Mouse (Mus musculus): ENCODE data around the gene Tead3.

The Tead3 gene

DNA sequence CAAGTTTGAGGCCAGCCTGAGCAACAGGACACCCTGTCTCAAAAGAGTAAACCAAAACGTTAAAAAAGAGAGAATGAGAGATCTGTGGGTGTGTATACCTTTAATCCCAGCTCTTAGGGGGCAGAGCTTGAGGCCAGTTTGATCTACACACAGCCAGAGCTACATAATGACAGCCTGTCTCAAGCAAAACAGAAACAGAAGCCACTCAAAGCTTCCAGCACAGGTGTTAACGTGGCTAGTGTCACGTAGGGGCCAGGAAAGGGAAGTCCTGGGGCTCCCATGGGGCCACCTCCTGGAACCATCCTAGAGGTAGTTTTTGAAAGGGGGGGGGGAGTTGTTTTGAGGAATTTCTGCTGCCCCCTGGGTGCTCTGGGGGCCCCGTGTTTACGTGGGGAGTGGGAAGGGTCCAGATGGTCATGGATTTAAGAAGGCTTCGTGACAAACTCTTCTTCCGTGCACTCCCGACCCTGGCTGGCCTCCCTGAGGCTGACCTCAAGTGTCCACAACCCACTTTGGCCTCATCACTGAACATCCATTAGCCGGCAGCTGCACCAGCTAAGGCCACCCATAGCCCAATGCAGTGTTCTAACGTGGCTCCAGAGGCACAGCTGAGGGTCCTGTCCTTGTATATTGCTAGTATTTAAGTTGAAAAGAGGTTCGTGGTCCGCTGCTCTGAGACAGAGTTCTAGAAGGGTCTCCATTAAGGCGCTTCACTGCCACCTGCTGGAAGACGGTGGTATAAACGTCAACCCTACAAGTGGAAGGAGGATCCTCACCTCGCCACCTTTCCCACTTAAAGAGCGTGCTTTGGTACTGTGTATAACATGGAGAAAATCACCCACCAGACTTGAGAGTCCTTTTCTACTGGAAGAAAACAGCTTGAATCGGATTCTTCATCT, 42.1 kb downstream of the Tead3 start:
- in situ Hi-C loops (cut with MboI, MseI), result loop anchor here (5.0 kb wide), 1 partner anchor 81 kb away; no protein-coding TSS in a partner anchor

DNA sequence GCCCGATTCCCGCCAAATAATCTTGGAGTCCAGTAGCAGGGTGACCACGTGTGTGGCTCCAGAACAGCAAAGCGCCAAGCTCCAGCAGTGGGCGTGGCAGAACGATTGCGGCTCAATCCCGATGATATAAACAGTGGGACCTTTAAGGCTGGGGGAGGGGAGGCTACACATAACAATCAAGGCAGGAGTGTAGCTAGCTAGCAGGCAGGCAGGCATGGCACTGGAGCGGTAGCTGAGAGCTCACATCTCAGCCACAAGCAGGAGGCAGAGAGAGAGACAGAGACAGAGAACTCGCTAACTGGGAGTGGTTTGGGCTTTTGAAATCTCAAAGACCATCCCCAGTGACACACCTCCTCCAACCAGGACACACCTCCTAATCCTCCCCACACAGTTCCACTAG, 45.4 kb downstream of the Tead3 start:
- in situ Hi-C loops (cut with MboI, MseI), result loop anchor here (5.0 kb wide), 1 partner anchor 78 kb away; no protein-coding TSS in a partner anchor

DNA sequence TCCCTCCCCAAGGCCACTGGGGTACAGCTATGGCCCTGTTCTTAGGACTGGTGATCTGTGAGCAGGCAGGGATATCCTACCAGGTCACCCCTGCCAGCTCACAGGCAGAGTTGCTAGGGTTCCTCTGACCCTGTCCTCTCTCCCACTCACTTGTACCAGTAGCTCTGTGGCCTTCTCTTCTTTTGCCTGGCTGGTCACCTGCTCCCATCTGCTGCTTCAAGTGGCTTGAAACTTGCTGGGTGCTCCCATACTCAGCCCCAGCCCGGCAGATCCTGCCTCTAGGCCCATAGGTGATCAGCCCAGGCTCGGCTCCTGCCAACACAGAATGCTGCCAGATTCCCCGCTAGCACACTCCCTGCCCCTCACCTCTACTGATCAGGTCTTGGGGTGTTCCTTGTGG, 49.8 kb downstream of the Tead3 start:
- in situ Hi-C loops (cut with MboI, MseI), result no loop called here

DNA sequence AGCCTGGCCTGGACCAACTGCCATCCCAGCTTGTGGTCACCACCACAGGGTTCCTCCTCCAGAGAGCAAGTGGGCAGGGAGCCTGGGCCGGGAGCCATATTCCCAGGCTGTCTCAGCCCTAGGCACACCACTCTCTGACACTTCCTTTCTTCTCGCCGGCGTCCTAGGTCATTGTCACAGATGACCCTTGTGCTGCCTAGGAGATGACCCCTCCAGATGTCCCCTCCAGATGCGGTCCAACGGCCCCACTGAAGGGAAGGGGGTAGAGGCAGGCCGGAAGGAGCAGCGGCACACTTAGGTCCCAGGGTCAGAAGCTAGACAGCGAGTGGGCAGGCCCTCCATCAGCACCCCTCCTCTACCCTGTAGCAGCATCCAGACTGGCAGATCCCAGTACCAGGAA, 50.3 kb downstream of the Tead3 start:
- in situ Hi-C loops (cut with MboI, MseI), result no loop called here

DNA sequence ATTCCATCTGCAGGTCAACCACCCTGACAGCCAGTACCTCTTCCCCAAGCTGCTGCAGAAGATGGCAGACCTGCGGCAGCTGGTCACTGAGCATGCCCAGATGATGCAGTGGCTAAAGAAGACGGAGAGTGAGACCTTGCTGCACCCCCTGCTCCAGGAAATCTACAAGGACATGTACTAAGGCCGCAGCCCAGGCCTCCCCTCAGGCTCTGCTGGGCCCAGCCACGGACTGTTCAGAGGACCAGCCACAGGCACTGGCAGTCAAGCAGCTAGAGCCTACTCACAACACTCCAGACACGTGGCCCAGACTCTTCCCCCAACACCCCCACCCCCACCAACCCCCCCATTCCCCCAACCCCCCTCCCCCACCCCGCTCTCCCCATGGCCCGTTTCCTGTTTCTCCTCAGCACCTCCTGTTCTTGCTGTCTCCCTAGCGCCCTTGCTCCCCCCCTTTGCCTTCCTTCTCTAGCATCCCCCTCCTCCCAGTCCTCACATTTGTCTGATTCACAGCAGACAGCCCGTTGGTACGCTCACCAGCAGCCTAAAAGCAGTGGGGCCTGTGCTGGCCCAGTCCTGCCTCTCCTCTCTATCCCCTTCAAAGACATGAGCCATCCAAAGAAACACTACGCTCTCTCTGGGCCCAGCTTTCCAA, 50.8 kb downstream of the Tead3 start:
- in situ Hi-C loops (cut with MboI, MseI), result loop anchor here (25.0 kb wide), 1 partner anchor 987 kb away; no protein-coding TSS in a partner anchor

DNA sequence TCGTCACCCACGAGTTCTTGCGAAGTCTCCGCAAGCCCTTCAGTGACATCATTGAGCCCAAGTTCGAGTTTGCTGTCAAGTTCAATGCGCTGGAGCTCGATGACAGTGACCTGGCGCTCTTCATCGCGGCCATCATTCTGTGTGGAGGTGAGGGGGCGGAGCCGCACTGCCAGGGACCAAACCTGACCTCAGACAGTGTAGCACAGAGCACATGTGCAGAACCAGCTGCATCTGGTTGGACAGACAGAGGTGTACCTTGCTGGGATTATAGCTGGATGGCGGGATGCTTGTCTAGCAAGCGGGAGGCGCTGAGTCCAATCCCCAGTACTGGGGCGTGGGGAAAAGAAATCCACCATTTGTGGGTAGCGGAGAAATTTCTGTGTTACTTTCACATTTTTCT, 51.7 kb downstream of the Tead3 start:
- in situ Hi-C loops (cut with MboI, MseI), result loop anchor here (25.0 kb wide), 1 partner anchor 987 kb away; no protein-coding TSS in a partner anchor

DNA sequence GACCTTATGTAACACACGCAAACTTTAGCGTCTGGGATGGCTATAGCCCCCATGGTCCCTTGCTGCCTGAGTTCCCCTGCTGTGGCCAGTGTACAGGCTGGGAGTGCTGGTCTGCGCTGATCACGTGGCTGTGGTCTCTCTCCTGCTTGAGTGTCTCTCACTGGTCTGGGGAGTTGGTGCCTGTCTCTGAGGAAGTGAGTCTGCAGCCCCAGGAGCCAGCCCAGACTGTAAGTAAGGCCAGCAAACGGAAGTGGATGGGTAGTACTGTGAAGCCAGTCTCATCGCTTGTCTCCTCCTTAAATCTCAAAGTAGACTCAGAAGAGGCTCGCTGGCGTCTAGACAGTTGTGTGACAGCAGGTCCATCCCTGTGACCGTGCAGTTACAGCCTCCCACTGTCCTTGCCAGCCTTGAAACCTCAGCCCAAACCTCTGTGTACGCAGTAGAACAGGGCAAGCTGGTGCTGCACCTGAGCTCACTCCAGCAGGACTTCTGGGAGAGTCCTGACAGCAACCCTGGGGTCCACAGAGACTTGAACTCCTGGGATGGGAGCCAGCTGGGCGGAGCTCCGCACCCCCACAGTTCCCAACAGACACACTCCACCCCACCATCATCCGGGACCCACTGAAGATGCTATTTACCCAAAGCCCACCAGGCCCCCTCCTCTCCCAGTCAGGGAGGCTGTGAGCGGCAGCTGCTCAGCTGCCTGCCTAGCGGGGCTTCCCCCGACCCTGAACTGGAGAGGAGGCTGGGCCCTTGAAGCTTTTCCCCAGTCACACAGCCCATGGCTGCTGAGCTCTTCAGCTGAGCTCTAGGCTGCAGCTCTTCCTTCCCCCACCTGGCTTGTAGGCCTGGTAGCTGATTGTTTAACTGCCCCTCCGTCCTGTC, 55.9 kb downstream of the Tead3 start:
- in situ Hi-C loops (cut with MboI, MseI), result loop anchor here (25.0 kb wide), 1 partner anchor 982 kb away; no protein-coding TSS in a partner anchor

DNA sequence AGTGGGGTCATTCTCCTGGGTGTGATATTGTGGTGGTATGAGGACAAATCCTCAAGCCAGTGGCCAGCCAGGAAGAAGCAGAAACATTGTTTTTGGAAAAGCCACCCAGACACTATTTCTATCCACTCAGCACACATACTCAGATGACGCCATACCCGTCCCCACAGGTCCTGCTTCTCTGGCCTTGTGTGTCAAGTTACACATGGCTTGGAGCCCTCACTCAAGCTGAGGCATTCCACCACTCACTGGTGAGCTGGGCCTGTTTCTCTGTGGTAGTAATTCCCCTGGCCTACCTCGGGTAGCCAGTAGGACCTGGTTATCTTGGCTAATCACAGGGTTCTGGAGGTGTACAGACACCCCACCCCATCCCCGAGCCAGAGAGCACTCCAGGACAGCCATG, 56.9 kb downstream of the Tead3 start:
- in situ Hi-C loops (cut with MboI, MseI), result loop anchor here (25.0 kb wide), 1 partner anchor 981 kb away; no protein-coding TSS in a partner anchor

DNA sequence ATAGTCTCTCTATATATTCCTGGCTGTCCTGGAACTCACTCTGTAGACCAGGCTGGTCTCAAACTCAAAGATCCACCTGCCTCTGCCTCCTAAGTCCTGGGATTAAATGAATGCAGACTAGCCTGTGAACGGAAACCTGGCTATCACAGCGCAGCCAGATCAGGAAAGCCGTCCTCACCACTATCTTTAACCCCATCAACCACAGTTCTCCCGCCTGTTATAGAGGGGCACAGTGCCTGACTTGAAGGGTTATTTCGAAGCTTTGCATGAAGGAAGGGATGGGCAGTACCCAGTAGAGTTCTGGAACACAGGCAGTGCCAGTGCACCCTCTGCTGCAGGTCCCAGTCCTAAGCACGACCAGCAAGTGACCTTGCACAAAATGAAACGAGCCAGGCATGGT, 59.3 kb downstream of the Tead3 start:
- in situ Hi-C loops (cut with MboI, MseI), result loop anchor here (25.0 kb wide), 1 partner anchor 979 kb away; no protein-coding TSS in a partner anchor

DNA sequence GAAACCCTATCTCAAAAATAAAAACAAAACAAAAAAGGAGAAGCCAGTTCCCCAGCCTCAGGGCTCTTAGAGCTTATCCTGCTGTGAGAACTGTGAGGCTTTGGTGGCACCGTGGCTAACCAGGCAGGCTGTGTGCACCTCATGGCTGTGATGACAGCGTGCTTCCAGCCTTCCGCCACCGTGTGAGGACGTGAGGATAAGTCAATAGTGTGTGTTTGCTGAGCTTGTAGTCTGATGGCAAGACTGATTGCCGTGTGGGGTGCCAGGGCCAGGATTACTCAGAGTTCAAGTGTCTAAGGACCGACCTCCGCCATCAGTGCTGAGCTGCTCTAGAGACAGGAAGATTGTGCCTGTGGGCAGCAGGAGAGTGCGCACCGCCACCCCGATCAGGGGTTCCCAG, 59.9 kb downstream of the Tead3 start:
- in situ Hi-C loops (cut with MboI, MseI), result loop anchor here (25.0 kb wide), 1 partner anchor 978 kb away; no protein-coding TSS in a partner anchor

DNA sequence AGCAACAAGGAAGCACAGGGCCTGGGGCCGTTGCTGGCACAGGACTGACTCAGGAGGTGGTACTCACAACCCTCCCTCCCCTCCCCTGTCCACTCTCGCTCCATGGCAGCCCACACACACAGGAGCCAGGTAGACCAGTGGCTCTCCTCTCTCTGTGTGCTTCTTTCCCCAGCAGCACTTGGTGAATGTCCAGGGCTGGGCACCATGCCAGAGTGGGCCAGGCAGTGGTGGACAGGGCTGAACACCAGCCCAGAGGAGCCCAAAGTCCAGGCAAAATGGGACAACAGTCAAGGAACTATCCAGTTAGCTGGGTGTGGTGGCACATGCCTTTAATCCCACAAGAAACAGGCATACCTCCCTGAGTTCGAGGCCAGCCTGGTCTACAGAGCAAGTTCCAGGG, 60.4 kb downstream of the Tead3 start:
- in situ Hi-C loops (cut with MboI, MseI), result loop anchor here (25.0 kb wide), 1 partner anchor 978 kb away; no protein-coding TSS in a partner anchor

DNA sequence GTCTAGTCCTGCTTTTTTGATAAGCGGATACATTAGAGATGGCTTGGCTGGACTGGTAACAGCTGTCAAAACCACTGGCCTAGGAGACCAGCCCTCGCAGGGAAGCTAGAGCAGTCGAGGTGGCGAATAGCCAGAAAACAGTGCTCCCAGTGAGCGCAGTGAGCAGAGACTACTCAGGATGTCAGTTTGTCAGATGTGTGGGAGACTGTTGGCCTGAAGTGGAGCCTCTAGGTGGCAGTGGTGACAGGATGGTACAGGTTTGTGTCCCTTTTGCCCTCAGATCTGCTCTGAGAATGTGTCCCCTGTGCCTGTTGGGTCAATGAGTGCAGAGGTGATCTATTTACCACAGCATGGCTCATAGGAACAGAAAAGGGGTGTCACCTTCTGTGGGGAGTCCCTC, 62.6 kb downstream of the Tead3 start:
- in situ Hi-C loops (cut with MboI, MseI), result loop anchor here (25.0 kb wide), 1 partner anchor 976 kb away; no protein-coding TSS in a partner anchor

DNA sequence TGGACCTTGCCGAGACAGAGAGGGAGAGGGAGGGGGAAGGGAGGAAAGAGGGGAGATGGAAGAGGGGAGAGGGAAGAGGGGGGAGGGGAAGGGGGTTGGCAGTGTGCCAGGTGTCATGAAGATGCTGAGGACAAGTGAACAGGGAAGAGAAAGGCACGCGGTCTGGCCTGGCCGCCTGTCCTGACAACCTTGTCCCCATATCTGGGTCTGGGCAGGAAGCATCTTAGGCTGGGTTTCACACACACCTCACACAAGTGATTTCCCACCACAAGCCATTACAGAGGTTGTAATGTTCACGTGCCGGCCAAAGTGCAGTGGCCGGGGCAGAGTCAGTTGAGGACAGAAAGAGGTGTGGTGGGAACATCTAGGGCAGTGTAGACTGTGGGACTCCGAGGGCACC, 63.0 kb downstream of the Tead3 start:
- in situ Hi-C loops (cut with MboI, MseI), result loop anchor here (25.0 kb wide), 1 partner anchor 975 kb away; no protein-coding TSS in a partner anchor

DNA sequence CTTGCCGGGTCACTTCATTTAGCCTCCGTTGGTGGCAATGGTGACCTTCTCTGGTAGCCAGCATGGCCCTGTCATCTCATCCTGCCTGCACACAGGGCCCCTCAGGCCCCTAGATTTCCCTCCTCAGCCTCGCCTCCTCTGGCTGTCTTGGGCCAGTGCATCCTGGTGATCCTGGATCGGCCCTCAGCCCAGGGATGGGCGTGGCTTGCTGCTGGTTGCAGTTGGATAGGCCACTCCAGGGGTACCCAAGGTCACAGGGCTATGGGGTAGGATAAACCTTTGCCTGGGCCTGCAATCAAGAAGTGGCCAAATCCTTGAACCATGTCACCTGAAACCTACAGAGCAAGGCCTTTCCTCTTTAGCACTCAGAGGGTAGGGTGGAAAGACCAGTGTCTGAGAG, 63.7 kb downstream of the Tead3 start:
- in situ Hi-C loops (cut with MboI, MseI), result loop anchor here (25.0 kb wide), 1 partner anchor 975 kb away; no protein-coding TSS in a partner anchor

DNA sequence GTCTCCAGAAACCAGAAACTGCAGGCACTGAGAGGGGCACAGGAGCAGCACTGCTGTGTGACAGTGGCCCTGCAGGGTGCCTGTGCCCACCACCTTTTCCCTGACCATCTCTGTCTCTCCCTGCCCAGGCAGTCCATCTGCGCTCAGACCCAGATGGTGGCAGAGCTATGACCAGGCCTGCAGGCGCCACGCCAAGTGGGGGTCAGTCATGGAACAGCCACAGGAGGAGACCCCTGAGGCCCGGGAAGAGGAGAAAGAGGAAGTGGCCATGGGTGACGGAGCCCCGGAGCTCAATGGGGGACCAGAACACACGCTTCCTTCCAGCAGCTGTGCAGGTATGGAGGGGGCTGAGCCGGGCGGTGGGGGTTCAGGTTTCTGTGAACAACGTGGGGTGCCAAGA, 64.5 kb downstream of the Tead3 start:
- in situ Hi-C loops (cut with MboI, MseI), result loop anchor here (25.0 kb wide), 1 partner anchor 974 kb away; no protein-coding TSS in a partner anchor

DNA sequence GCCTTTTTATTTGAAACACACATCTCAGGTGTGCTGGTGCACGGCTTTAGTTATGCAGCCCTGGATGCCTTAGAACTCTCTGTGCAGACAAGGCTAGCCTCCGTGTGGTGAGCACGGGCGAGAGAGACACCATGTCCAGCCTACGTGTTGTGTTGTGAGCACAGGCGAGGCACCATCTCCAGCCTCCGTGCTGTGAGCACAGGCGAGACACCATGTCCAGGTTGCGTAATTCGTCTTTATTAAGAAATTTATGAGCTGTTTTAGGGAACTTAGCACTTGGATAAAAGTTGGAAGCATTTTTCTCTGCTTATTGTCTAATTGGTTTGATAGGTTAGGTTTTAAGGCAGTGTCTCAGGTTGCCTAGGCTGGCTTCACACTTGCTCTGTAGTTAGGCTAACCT, 67.4 kb downstream of the Tead3 start:
- in situ Hi-C loops (cut with MboI, MseI), result loop anchor here (25.0 kb wide), 1 partner anchor 971 kb away; no protein-coding TSS in a partner anchor

DNA sequence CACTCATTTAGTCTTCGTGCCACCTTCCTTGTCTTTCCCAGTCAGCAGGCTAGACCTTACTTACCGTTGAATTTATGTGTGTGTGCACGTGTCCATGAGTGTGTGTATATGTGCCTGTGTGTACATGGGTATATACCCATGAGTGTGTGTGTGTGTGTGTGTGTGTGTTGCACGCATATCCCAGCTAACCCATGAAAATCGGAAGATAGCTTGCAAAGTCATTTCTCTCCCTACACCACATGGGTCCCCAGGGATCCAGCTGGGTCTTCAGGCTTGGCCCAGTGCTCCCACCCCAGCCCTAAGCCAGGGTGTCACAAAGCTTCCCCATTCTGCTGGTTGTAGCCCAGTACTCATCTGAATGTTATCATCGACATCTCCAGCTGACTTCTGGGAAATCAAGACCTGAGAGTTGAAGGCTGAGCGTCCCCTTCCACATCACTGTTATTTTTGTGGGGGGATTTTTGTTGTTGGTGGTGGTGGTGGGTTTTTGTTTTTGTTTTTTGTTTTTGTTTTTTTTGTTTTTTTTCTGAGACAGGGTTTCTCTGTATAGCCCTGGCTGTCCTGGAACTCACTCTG, 68.7 kb downstream of the Tead3 start:
- in situ Hi-C loops (cut with MboI, MseI), result loop anchor here (25.0 kb wide), 1 partner anchor 970 kb away; no protein-coding TSS in a partner anchor

Measured in regulatory T cell (primary cell).